Mouse (Mus musculus): ENCODE data around the gene Zfp61. TPM values are rescaled to one million over a fixed set of nuclear protein-coding genes. Genes with fewer than 3 reads are reported as not detected.
A peak's percentile ranks its signal among the peaks of the same experiment; 100 is the strongest.

Gene Zfp61
- total RNA-seq, 2 experiments from 2014 or later = 19.7 to 21.9 TPM

- no peak for DNase-seq (ENCODE audit: low spot score in 2 of 2)
These were observed 32.6 kb downstream of the Zfp61 start for GRCm38 (mm10) chr7:24268176-24269155.

- no peak for DNase-seq (ENCODE audit: low spot score in 2 of 2)
These were observed 41.1 kb downstream of the Zfp61 start for GRCm38 (mm10) chr7:24260000-24260312.

GRCm38 (mm10) chr7:24259306-24259999 lies 41.6 kb downstream of the Zfp61 start:
- DNase-seq (ENCODE audit: low spot score in 2 of 2) = peak in 1 of 2 experiments; percentile 16

- peak; percentile 85 to 90 for DNase-seq (ENCODE audit: low spot score in 2 of 2)
These were observed 46.2 kb downstream of the Zfp61 start, which contains the start of gene Zfp108 for GRCm38 (mm10) chr7:24254633-24255474. Gene Zfp108 (plus strand): TSS chr7:24254794.

GRCm38 (mm10) chr7:24253779-24254615 lies 47.0 kb downstream of the Zfp61 start:
- no peak for DNase-seq (ENCODE audit: low spot score in 2 of 2)

Small RNAs within 50 kb of the gene (microRNA-seq; reads per million reads assigned to microRNA genes)
- 0 reads per million in 2 experiments for gene Gm27592

Other genes starting within 250 kb of the Zfp61 start
- gene Vmn1r183, start 248.0 kb downstream of the Zfp61 start, total RNA-seq (2021) = not detected
- gene Zfp180, start 219.3 kb downstream of the Zfp61 start, total RNA-seq (2021) = 10 to 100 TPM; 61.0 to 67.4 TPM
- 10 to 100 TPM; 11.2 to 11.8 TPM for gene Zfp112, start 188.9 kb downstream of the Zfp61 start, total RNA-seq (2021)
- 10 to 100 TPM; 22.2 to 22.8 TPM for gene Zfp235, start 167.1 kb downstream of the Zfp61 start, total RNA-seq (2021)
- 1 to 10 TPM; 3.2 to 3.7 TPM for gene Zfp114, start 126.2 kb downstream of the Zfp61 start, total RNA-seq (2021)
- gene Zfp111, start 89.8 kb downstream of the Zfp61 start, total RNA-seq (2021) = 10 to 100 TPM; 12.7 to 13.5 TPM
- 10 to 100 TPM; 10.2 to 12.1 TPM for gene Zfp109, start 63.7 kb downstream of the Zfp61 start, total RNA-seq (2021)
- gene Zfp108, start 46.4 kb downstream of the Zfp61 start, total RNA-seq (2021) = 1 to 10 TPM; 7.7 to 8.4 TPM
- gene Zfp93, start 30.8 kb downstream of the Zfp61 start, total RNA-seq (2021) = 10 to 100 TPM; 11.6 to 12.7 TPM
- 10 to 100 TPM; 12.2 to 14.1 TPM for gene Zfp94, start 15.4 kb upstream of the Zfp61 start, total RNA-seq (2021)
- not detected for gene Tescl, start 32.7 kb upstream of the Zfp61 start, total RNA-seq (2021)
- gene Lypd5, start 48.0 kb upstream of the Zfp61 start, total RNA-seq (2021) = not detected
- gene Kcnn4, start 69.0 kb upstream of the Zfp61 start, total RNA-seq (2021) = under 1 TPM; 0.19 to 0.45 TPM
- gene Smg9, start 98.4 kb upstream of the Zfp61 start, total RNA-seq (2021) = 10 to 100 TPM; 40.2 to 43.0 TPM
- gene Irgc1, start 151.1 kb upstream of the Zfp61 start, total RNA-seq (2021) = under 1 TPM in 1 of 2 experiments, not detected in 1; 0.37 TPM
- 1 to 10 TPM in 1 of 2 experiments, under 1 TPM in 1; 0.59 to 1.5 TPM for gene Plaur, start 161.3 kb upstream of the Zfp61 start, total RNA-seq (2021)
- 100 to 1,000 TPM; 207 to 219 TPM for gene Cadm4, start 180.8 kb upstream of the Zfp61 start, total RNA-seq (2021)
- gene Zfp428, start 205.8 kb upstream of the Zfp61 start, total RNA-seq (2021) = 10 to 100 TPM; 47.7 to 49.3 TPM
- gene AC161166.1, start 211.2 kb upstream of the Zfp61 start, total RNA-seq (2021) = not detected
- gene Irgq, start 229.5 kb upstream of the Zfp61 start, total RNA-seq (2021) = 10 to 100 TPM; 71.2 to 78.6 TPM
- not detected for gene Pinlyp, start 244.9 kb upstream of the Zfp61 start, total RNA-seq (2021)
- gene Xrcc1, start 245.1 kb upstream of the Zfp61 start, total RNA-seq (2021) = 10 to 100 TPM; 36.4 to 40.1 TPM

Measured in left cerebral cortex, adult 18-20 months (tissue).